Mouse (Mus musculus) left cerebral cortex, postnatal 25 days (tissue): Measurements from ENCODE around the gene Cacna1b. TPM values are rescaled to one million over a fixed set of nuclear protein-coding genes. Genes with fewer than 3 reads are reported as not detected.

Experiments
- DNase-seq, 2 experiments: peaks; one replicate each; pipeline ENCODE4 v3.0.0; 2022; ENCODE audit warnings: low spot score in 2 of 2, mixed read lengths in 1 of 2
- intact Hi-C: fragments of 180-260 bp; cut with DNase I; formaldehyde crosslinking; loops from one replicate; pipeline ENCODE4 v1.15.1; 2025
- total RNA-seq, 2 experiments: library from RNA; stranded (reverse); gene quantifications; 2 replicates each; pipeline ENCODE4 v1.2.3; 2021

Gene Cacna1b
- total RNA-seq, 2 experiments from 2014 or later, result 87.9 to 95.9 TPM

DNA sequence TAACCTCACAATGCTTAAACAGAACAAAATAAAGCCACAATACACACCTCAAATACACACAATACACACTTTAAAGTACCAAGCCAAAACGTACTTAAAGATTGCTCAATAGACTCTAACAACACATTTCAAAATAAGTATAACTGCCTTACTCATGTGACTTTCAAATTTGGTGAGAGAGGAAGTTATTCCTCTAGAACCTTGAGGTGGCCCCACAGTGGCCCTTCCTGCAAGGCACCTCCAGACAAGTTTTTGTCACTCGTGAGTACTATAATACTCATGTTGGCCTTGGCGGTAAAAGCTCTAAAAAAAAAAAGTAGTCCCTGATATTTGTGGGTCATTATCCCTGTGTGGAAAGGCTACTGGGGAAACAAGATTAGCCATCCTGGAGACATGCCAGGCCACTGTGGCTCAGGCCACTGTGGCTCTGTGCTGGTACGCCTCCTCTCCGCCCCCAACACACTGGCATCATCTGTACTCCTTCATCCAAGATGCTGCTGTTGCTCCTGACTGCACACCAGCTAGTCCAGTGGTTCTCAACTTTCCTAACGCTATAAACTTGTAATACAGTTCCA, 88.4 kb downstream of the Cacna1b start:
- DNase-seq, result no peak
- intact Hi-C loops, result loop anchor here (5.0 kb wide), 1 partner anchor 83 kb away; no protein-coding TSS in a partner anchor

DNA sequence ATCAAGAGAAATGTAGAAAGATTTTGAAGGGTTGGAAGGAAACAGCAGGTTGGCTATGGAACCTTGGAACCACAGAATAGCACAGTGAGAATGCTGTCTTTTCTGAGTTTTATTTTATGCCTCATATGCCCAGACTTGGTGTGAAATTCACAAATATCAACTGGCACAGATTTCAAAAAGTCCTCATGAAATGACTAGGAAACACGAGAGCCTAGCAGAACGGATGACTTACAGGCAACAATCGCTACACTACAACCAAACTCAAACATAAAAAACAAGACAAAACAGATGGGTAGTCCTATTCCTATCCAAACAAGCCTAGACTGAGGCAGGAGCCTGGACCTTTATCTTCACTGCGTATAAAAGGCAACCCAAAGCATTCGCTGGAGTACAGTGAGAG, 94.4 kb downstream of the Cacna1b start:
- peak in 1 of 2 experiments; percentile 83 for DNase-seq

DNA sequence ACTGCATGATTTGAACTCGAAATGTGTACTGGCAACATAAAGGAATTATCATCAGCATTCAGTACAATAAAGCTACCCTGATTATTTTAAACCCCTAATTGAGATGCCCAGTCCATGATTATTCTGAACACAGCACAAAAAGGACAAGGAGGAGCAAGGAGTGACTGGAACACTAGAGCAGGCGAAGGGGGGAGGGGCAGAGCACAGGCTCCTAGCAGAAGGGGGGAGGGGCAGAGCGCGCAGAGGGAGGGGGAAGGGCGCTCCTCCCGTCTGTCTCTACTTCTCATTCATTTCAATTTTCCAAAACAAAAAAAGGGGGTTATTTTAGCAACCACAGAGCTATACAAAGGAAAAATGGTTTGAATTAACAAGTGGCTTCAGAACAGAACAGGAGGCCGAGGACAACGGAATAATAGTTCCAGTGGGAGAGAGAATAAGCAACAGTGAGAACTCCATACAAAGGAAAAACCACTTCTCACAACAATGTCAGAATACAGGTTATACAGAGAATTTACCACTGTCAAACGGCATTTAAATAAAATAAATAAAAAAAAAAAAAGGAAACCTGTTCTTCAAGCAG, 98.2 kb downstream of the Cacna1b start:
- no peak for DNase-seq
- intact Hi-C loops, result no loop called here

More for the DNA sequence above, 94.4 kb downstream of the Cacna1b start:
- intact Hi-C loops, result no loop called here

DNA sequence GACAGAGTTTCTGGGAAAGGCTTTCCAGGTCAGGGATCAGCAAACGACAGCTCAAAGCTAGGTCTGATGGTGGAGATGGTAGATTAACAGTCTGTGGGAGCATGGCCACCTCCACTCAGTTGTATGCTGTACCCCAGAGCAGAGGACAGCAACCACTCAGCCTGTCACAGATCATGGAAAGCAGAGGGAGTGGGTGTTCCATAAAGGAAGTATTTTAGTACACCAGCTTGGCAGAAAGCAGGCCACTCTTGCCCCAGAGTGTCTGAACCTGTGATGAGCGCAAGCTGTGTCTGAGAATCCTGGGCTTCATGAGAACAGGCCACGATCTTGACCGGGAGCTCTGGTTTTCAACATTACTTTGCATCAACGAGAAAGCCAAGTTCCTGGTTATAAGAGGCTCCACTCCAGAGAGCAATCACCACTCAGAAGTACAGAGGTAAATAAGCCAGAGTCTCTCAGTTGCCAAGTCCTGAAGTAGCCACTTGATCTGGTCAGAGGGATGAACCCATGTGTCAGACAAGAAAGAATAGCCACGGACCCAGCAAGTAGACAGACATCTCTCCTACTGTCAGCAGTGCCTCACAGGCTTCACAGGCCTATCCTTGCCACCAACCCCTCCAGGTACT, 103.7 kb downstream of the Cacna1b start:
- DNase-seq, result peak in 1 of 2 experiments; percentile 62
- intact Hi-C loops, result no loop called here

DNA sequence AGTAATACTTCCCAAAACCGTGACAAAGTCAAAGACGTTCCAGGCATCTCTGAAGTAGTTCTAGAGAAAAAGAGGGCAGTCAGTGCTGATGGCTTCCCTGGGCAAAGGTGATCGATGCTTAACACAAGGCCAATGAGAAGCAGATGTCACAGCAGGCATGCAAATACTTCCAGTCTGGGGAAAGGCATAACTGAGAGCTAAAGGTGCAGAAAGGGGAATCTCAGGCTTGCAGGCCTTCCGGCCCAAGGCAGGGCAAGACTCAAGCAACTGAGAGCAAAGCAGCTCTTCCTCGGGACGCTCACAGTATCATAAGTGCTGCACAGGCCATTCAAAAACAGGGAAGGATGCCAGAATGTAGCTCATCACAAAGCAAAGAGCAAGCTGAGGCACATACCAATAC, 114.4 kb downstream of the Cacna1b start:
- no peak for DNase-seq
- intact Hi-C loops, result no loop called here

GRCm38 (mm10) chr2:24646452-24647146, 116.4 kb downstream of the Cacna1b start:
- intact Hi-C loops, result no loop called here
- no peak for DNase-seq

- no peak for DNase-seq
- intact Hi-C loops, result no loop called here
Observed at GRCm38 (mm10) chr2:24642834-24643233, 120.1 kb downstream of the Cacna1b start.

GRCm38 (mm10) chr2:24638102-24638954, 124.6 kb downstream of the Cacna1b start:
- intact Hi-C loops, result no loop called here
- no peak for DNase-seq

DNA sequence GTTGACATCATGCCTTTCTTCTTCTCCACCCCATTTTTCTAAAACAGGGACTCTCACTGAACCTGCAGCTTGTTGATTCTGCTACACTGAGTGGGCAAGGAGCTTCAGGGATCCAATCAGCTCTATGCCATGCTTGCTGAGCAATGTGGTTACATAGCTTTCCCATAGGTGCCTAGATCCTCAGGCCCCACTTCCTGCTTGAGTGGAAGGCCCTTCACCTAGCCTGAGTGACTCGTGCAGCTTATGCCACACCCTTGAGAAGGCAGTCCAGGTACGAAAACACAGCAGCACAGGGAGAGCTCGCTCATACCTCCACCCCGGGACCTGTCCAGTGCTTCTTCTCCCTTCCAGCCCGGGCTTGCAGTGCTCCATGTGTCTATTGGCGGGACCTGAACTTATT, 129.3 kb downstream of the Cacna1b start:
- no peak for DNase-seq
- intact Hi-C loops, result no loop called here

DNA sequence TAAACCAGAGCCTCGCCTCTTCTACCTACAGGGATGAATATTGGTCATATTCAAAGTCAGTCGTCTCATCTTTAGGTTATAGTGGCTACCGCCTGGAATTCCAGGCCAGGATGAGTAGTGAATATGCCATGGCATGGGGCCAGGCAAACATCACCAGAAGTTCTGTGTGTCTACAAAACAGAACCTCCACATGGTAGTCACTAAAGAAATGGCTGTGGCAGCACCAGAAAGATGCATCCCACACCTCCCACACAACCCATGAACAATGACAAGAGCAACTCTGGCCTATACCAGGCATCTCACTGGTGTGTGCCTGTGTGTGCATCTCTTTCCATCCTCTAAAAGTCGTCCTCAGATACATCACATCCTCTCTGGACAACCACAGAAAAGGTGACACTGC, 145.8 kb downstream of the Cacna1b start:
- intact Hi-C loops, result no loop called here
- peak in 1 of 2 experiments; percentile 53 for DNase-seq

GRCm38 (mm10) chr2:24609789-24610188, 153.2 kb downstream of the Cacna1b start:
- peak; percentile 57 to 88 for DNase-seq
- intact Hi-C loops, result loop anchor here (10.0 kb wide), 1 partner anchor 155 kb away; the partner anchor contains the start of gene Cacna1b

DNA sequence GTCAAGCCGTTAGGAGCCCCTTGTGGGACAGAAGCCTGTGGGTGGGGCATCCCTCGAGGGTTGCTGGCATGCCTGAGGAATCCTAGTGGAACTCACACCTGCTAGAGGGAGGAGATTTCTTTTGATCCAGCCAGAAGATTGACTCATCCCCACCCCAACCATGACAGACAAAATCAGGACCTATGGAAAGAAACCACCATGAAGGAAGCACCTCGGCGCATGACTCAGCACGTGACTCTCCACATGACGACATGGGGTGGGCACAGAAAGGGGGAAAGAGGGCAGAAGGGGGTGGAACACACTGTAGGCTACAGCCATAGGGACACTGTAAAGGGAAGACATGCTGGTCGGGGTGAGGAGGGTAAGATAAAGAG, 154.2 kb downstream of the Cacna1b start:
- intact Hi-C loops, result loop anchor here (10.0 kb wide), 1 partner anchor 156 kb away; the partner anchor contains the start of gene Cacna1b
- DNase-seq, result peak in 1 of 2 experiments; percentile 60

DNA sequence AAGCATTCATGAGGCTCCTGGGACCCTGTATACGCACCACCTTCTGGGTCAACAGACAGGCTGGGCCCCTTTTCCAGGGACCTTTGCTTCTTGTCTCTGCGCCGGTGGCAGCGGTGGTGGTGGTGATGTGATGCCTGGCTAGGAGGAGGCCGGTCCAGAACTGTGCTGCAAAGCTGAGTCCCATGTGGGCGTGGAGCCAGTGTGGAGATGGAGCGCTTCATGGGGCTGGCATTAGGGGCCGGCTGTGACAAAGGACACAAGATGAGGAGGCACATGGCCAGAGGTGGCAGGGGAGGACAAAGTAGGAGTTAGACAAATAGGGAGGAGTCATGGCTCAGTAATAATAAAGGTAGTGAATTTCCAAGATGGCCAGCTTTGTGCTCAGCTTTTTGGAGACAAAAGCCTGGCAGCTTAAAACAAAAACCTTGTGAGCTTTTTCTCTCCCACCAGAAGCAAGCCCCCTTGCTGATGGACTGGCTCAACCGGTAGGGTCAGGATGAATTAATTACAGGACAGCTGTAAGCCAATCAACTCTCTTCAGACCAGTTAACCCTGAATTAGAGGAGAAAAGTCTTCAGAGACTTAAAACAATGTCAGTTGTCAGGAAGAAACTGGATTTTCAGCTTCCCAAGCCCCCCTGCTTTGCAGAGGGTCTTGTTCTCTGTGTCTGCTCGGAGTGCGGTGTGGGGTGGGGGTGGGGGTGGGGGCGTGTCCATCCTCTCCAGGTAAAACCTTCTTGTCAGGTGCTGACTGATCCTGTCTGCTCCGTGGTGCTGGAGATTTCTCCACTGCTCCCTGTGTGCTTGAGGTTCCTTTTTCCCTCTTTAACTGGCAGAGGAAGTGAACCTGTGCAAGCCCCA, 154.8 kb downstream of the Cacna1b start:
- intact Hi-C loops, result loop anchor here (10.0 kb wide), 1 partner anchor 157 kb away; the partner anchor contains the start of gene Cacna1b
- DNase-seq, result peak in 1 of 2 experiments; percentile 34

GRCm38 (mm10) chr2:24606531-24606930, 156.4 kb downstream of the Cacna1b start:
- intact Hi-C loops, result loop anchor here (10.0 kb wide), 1 partner anchor 158 kb away; the partner anchor contains the start of gene Cacna1b
- no peak for DNase-seq

DNA sequence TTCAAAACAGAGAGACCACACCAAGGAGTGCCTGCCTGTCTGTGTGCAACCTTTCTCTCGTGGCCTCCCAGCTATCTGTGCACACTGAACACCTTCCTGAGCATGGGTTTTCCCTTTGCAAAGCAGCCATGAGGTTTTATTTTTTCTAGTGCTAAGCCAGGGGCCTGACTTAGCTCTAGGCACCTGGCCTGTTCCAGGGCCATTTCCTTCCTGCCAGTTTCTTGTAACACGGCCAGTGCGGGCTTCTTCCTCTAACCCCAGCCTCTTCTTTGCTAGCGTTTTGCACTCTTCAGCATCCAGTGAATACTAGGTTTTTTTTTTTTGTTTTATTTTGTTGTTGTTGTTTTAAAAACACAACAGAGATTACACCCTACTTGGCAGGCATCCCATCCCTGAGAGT, 157.9 kb downstream of the Cacna1b start:
- DNase-seq, result no peak

GRCm38 (mm10) chr2:24589426-24589825, 173.5 kb downstream of the Cacna1b start:
- intact Hi-C loops, result no loop called here
- peak in 1 of 2 experiments; percentile 25 for DNase-seq

More for the DNA sequence above, 157.9 kb downstream of the Cacna1b start:
- intact Hi-C loops, result loop anchor here (10.0 kb wide), 1 partner anchor 160 kb away; the partner anchor contains the start of gene Cacna1b

GRCm38 (mm10) chr2:24587999-24588398, 175.0 kb downstream of the Cacna1b start:
- no peak for DNase-seq
- intact Hi-C loops, result no loop called here

GRCm38 (mm10) chr2:24574616-24575015, 188.3 kb downstream of the Cacna1b start:
- intact Hi-C loops, result no loop called here
- DNase-seq, result peak; percentile 65 to 81
